Mouse (Mus musculus): Measurements from ENCODE around the gene Itprid1. TPM values are rescaled to one million over a fixed set of nuclear protein-coding genes. Genes with fewer than 3 reads are reported as not detected.
A peak's percentile ranks its signal among the peaks of the same experiment; 100 is the strongest.

The Itprid1 gene
- polyA plus RNA-seq, 1 experiment from 2014 or later, result 0.14 TPM

DNA sequence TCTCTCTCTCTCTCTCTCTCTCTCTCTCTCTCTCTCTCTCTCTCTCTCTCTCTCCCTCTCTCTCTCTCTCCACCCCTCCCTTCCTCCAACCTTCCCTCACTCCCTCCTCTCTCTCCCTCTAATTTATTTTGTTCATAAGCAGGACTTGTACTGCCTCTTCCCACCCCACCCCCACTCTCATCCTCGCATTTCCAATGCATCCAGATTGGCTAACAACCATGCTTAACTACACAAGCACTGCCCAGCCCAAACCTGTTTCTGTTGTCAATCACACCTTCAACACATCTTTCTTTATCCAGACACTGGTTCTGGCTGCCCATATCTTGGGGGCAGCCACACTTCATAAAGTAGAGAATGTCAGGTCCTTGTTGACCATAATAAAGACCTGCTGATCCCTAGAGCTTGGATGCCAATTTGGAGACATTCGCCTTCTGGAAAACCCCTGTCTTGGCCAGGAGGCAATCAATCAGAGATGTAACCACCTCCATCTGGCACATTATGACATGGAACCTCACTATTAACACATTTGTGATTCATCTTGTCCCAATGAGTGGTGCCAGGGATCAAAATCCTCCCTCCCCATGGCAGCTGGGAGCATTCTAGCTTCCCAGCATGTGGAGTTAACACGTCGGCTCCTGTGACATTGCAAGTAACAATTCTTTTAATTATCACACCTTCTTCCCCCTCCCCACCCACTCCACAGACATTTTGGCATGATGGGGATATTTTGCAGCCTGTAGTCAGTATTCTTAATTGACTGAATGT lies 84.4 kb downstream of the Itprid1 start:
- Histone ChIP-seq H3K36me3 (ENCODE audit: control insufficient read depth, insufficient read depth, low read length) (no peaks in the 10 kb centered on the region), H3K27ac (ENCODE audit: low read depth, low read length) (peak overlapping the region; percentile 10), H3K4me3 (ENCODE audit: low read length) (no peak overlapping the region), H3K4me1 (ENCODE audit: control insufficient read depth, insufficient read depth, low read depth, low read length) (no peaks in the 10 kb centered on the region; the same call in 1 of the 2 replicates), H3K4me2 (ENCODE audit: low read length) (no peak overlapping the region), H3K9ac (ENCODE audit: low read depth, low read length) (no peak overlapping the region), H3K9me3 (ENCODE audit: control insufficient read depth, low read length) (no peaks in the 10 kb centered on the region), H3K27me3 (replicated peaks; ENCODE audit: control insufficient read depth, insufficient read depth, low read length) (no peaks in the 10 kb centered on the region)
- peak; percentile 78 for ATAC-seq
- 33% methylated on average over 4 of the region's 4 CpGs for WGBS

DNA sequence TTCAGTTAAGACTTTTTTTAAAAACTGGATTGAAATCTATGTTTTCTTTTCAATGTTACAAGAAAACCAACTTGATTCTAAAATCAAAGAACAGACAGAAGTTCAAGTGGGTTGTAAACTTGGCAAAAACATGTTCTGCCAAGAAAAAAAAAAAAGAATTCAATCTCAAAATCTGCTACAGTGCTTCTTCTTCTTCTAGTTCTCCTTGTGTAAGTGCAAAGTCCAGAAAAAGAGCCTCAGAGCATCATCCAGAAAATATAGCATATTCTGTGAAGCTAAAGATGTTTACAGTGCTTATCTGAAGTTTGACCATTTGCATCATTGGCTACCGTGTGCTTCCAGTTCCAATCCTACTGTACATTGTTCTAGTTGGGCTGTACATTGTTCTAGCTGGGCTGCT lies 108.0 kb downstream of the Itprid1 start:
- H3K36me3 ChIP-seq (ENCODE audit: control insufficient read depth, insufficient read depth, low read length), result no peaks in the 10 kb centered on the region
- no peak overlapping the region for H3K27ac ChIP-seq (ENCODE audit: low read depth, low read length)
- no peak overlapping the region for H3K9ac ChIP-seq (ENCODE audit: low read depth, low read length)
- no peaks in the 10 kb centered on the region for H3K4me1 ChIP-seq (ENCODE audit: control insufficient read depth, insufficient read depth, low read depth, low read length)
- no peak overlapping the region for H3K4me2 ChIP-seq (ENCODE audit: low read length)
- ATAC-seq, result no peak
- WGBS, result 91% methylated on average over 1 of the region's 1 CpGs
- H3K9me3 ChIP-seq (ENCODE audit: control insufficient read depth, low read length), result no peaks in the 10 kb centered on the region
- no peak overlapping the region for H3K4me3 ChIP-seq (ENCODE audit: low read length)
- H3K27me3 ChIP-seq (replicated peaks; ENCODE audit: control insufficient read depth, insufficient read depth, low read length), result no peaks in the 10 kb centered on the region

DNA sequence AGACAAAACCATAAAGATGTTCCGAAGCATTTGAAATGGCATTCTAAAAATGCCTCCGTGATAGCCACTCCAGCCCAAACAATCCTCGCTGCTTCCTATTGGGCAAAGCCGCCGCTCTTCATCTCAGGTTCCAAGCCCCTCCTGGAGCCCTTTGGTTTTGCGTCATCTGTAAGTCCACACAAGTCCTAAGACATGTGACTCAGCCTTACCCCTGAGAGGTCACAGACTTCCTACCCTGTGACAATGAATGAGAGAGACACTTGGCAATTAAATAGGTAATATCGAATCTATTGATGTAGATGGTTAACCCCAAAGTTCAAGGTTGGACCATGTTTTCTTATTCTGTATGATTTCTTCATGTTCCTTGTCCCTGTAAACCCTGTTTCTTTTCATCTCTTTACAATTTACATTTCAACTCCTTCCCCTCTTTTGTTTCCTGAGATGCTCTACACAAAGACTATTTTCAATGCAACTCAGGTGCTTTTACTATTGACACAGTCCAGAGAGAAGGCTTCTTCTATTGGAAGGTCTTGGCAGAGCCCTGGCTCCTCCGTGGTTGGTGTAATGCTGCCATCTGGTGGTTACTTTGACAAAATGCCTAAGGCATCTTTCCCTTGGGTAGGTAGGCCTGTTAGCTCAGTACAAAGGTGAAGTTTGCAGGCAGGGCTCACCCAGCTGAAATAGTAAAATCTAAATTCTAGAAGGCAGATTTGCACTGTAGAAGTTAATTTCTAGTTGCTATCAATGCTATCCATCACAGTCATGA lies 113.8 kb downstream of the Itprid1 start:
- Histone ChIP-seq H3K36me3 (ENCODE audit: control insufficient read depth, insufficient read depth, low read length) (no peaks in the 10 kb centered on the region), H3K27ac (ENCODE audit: low read depth, low read length) (no peak overlapping the region), H3K4me3 (ENCODE audit: low read length) (no peak overlapping the region), H3K4me1 (ENCODE audit: control insufficient read depth, insufficient read depth, low read depth, low read length) (no peaks in the 10 kb centered on the region), H3K9me3 (ENCODE audit: control insufficient read depth, low read length) (no peaks in the 10 kb centered on the region), H3K4me2 (ENCODE audit: low read length) (no peak overlapping the region), H3K9ac (ENCODE audit: low read depth, low read length) (no peak overlapping the region), H3K27me3 (replicated peaks; ENCODE audit: control insufficient read depth, insufficient read depth, low read length) (no peaks in the 10 kb centered on the region)
- 73% methylated on average over 8 of the region's 8 CpGs for WGBS
- peak; percentile 96 for ATAC-seq

DNA sequence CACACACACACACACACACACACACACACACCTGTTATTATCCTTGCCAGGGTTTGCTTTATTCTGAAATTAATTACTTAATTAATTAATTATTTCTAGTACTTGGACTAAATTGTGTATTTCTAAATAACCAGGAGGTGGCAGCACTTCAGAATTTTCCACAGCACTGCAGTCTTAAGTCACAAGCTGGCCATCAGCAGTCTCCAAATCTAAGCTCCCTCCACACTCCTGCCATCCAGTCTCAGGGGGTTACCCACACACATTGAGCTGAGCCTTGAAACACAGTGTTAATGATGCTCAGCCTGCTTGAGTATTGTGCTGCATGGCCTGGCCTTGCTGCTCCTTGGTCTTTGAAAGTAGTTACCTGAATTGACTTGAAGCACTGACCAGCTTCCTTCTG lies 136.3 kb downstream of the Itprid1 start:
- no peaks in the 10 kb centered on the region for H3K36me3 ChIP-seq (ENCODE audit: control insufficient read depth, insufficient read depth, low read length)
- no peak overlapping the region for H3K4me3 ChIP-seq (ENCODE audit: low read length)
- H3K27me3 ChIP-seq (replicated peaks; ENCODE audit: control insufficient read depth, insufficient read depth, low read length), result no peaks in the 10 kb centered on the region
- H3K9ac ChIP-seq (ENCODE audit: low read depth, low read length), result no peak overlapping the region
- H3K4me2 ChIP-seq (ENCODE audit: low read length), result no peak overlapping the region
- no peaks in the 10 kb centered on the region for H3K4me1 ChIP-seq (ENCODE audit: control insufficient read depth, insufficient read depth, low read depth, low read length)
- H3K27ac ChIP-seq (ENCODE audit: low read depth, low read length), result no peak overlapping the region
- ATAC-seq, result no peak
- H3K9me3 ChIP-seq (ENCODE audit: control insufficient read depth, low read length), result no peaks in the 10 kb centered on the region

DNA sequence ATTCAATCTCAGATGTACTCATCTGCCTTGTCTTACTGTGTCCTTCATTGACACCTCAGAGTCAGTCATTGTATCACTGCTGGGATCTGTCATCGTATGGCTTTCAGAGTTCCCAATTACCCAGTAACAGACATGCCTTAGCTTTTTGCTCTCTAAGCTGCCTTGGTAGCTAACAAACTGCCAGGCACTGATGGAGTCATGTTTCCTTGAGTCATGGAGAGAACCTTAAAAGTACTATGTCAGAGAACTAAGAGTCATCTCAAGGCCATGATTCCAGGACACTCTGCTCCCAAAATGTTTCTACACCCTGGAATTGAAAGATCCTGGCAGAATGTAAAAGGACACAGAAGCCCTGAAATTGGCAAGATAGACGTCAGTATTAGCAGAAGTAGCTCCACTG lies 143.1 kb downstream of the Itprid1 start:
- Histone ChIP-seq H3K27me3 (replicated peaks; ENCODE audit: control insufficient read depth, insufficient read depth, low read length) (no peaks in the 10 kb centered on the region), H3K36me3 (ENCODE audit: control insufficient read depth, insufficient read depth, low read length) (no peaks in the 10 kb centered on the region), H3K9me3 (ENCODE audit: control insufficient read depth, low read length) (no peaks in the 10 kb centered on the region), H3K4me2 (ENCODE audit: low read length) (no peak overlapping the region), H3K4me1 (ENCODE audit: control insufficient read depth, insufficient read depth, low read depth, low read length) (no peaks in the 10 kb centered on the region), H3K9ac (ENCODE audit: low read depth, low read length) (no peak overlapping the region), H3K27ac (ENCODE audit: low read depth, low read length) (no peak overlapping the region), H3K4me3 (ENCODE audit: low read length) (no peak overlapping the region)
- WGBS, result 87% methylated on average over 2 of the region's 2 CpGs
- no peak for ATAC-seq

DNA sequence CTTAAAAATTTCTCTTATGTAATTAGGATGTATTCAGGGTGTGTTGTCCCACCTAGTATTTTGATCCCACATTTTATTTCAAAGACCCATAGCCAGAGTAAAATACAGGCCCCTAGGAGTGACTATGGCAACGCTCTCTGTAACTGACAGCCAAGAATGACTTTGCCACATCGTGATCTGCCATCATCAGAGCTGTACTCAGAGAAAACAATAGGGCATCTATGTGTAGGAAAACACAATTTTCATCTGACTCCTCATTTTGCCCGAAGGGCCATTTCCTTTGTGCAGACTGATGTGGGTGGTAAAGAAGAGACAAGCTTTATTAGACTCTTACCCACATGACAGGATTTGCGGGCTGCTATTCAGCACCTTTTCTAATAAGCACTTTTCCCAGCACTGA lies 172.0 kb downstream of the Itprid1 start:
- Histone ChIP-seq H3K4me2 (ENCODE audit: low read length) (no peak overlapping the region), H3K4me1 (ENCODE audit: control insufficient read depth, insufficient read depth, low read depth, low read length) (no peaks in the 10 kb centered on the region), H3K9ac (ENCODE audit: low read depth, low read length) (no peak overlapping the region), H3K27me3 (replicated peaks; ENCODE audit: control insufficient read depth, insufficient read depth, low read length) (no peaks in the 10 kb centered on the region), H3K4me3 (ENCODE audit: low read length) (no peak overlapping the region), H3K36me3 (ENCODE audit: control insufficient read depth, insufficient read depth, low read length) (no peaks in the 10 kb centered on the region), H3K9me3 (ENCODE audit: control insufficient read depth, low read length) (no peaks in the 10 kb centered on the region), H3K27ac (ENCODE audit: low read depth, low read length) (no peak overlapping the region)
- 68% methylated on average over 4 of the region's 4 CpGs for WGBS
- ATAC-seq, result no peak

DNA sequence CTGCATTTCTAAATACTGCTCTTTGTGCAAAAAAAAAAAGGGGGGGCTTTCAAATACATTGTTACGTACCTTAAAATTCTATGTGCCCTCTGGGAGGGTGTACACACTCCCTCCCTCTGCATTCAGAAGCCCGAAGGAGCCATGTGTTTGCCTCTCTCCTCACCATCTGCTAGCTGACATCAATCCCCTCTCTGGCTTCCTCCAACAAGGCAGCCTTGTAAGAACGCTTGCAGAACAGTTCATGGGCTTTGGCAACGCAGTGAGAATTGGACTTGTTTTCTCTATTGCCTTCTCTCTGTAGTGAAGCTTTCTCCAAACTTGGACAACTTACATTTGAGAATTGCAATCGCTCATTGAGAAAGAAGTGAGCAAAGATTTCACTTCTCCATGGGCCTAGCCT lies 175.7 kb downstream of the Itprid1 start:
- no peaks in the 10 kb centered on the region for H3K36me3 ChIP-seq (ENCODE audit: control insufficient read depth, insufficient read depth, low read length)
- H3K4me3 ChIP-seq (ENCODE audit: low read length), result no peak overlapping the region
- H3K9ac ChIP-seq (ENCODE audit: low read depth, low read length), result no peak overlapping the region
- H3K27me3 ChIP-seq (replicated peaks; ENCODE audit: control insufficient read depth, insufficient read depth, low read length), result no peaks in the 10 kb centered on the region
- 60% methylated on average over 5 of the region's 5 CpGs for WGBS
- no peak overlapping the region for H3K4me2 ChIP-seq (ENCODE audit: low read length)
- peaks cover 3% of the 10 kb centered on the region for H3K4me1 ChIP-seq (ENCODE audit: control insufficient read depth, insufficient read depth, low read depth, low read length)
- no peak for ATAC-seq
- no peaks in the 10 kb centered on the region for H3K9me3 ChIP-seq (ENCODE audit: control insufficient read depth, low read length)
- no peak overlapping the region for H3K27ac ChIP-seq (ENCODE audit: low read depth, low read length)

DNA sequence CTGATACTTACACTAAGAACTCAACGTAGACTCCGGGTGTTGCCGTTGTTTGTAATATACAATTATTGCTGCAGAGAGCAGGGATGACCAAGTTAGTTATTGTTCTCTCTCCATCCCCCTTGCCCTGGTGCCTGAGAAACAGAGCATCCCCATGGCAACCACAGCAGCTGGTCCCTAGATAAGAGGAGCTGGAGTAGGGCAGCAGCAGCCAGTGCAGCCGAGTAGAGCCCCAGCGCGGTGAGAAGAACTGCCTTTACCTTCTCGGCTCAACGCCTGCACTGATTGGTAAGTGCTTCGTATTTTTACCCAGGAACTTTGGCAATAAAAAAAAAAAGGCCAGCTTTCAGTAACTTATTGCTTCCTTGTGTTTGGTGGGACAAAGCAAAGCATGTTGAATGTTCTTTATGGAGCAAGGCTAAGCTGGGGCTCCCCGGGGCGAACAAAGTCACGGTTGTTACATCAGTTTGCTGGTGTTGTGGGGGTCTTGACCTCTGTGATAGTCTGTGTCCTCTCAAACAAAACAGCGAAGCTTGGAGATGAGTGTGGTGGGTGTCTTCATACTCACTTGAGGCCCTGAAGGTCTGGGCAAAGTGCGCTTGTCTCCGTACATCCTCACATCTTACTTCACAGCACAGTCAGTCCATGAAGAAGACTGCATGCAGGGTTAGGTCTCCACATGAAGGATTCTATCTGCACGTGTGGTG lies 180.7 kb downstream of the Itprid1 start, which contains the start of gene Ppp1r17:
Gene Ppp1r17 (plus strand): TSS at position 207 of the 704 bp plus-strand sequence.
- Histone ChIP-seq H3K4me2 (ENCODE audit: low read length) (no peak within 1 kb of the TSS), H3K4me3 (ENCODE audit: low read length) (no peak within 1 kb of the TSS), H3K36me3 (ENCODE audit: control insufficient read depth, insufficient read depth, low read length) (no peaks in the 10 kb centered on the region), H3K27ac (ENCODE audit: low read depth, low read length) (no peak within 1 kb of the TSS), H3K4me1 (ENCODE audit: control insufficient read depth, insufficient read depth, low read depth, low read length) (peaks cover 3% of the 10 kb centered on the region), H3K27me3 (replicated peaks; ENCODE audit: control insufficient read depth, insufficient read depth, low read length) (no peaks in the 10 kb centered on the region), H3K9me3 (ENCODE audit: control insufficient read depth, low read length) (no peaks in the 10 kb centered on the region), H3K9ac (ENCODE audit: low read depth, low read length) (no peak within 1 kb of the TSS)
- ATAC-seq, result peak; percentile 91
- 26% methylated on average over 16 of the region's 16 CpGs for WGBS

DNA sequence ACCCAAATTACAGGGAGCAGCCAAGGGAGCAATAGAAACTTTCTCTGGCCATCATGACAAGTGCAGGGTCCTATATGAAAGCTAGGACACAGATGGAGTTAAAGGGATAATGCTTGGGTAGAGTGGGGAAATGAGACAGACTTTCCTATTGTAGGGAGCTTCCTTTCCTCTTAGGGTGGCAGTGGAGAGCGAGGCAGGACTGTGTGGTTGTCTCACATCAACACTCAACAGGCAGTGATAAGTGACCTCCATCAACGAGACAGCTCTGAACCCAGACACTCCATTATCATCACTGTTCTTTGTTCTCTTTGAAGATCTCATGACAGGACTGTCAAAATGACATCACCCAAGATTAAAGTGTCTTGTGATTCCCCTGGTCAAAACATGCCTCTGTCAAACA lies 182.9 kb downstream of the Itprid1 start:
- Histone ChIP-seq H3K27ac (ENCODE audit: low read depth, low read length) (no peak overlapping the region), H3K4me3 (ENCODE audit: low read length) (no peak overlapping the region), H3K9ac (ENCODE audit: low read depth, low read length) (no peak overlapping the region), H3K4me2 (ENCODE audit: low read length) (no peak overlapping the region), H3K4me1 (ENCODE audit: control insufficient read depth, insufficient read depth, low read depth, low read length) (peaks cover 3% of the 10 kb centered on the region), H3K27me3 (replicated peaks; ENCODE audit: control insufficient read depth, insufficient read depth, low read length) (no peaks in the 10 kb centered on the region), H3K9me3 (ENCODE audit: control insufficient read depth, low read length) (no peaks in the 10 kb centered on the region), H3K36me3 (ENCODE audit: control insufficient read depth, insufficient read depth, low read length) (no peaks in the 10 kb centered on the region)
- 61% methylated on average over 2 of the region's 2 CpGs for WGBS
- no peak for ATAC-seq
